Mouse (Mus musculus): ENCODE measurements around the gene 5330417C22Rik.

DNA sequence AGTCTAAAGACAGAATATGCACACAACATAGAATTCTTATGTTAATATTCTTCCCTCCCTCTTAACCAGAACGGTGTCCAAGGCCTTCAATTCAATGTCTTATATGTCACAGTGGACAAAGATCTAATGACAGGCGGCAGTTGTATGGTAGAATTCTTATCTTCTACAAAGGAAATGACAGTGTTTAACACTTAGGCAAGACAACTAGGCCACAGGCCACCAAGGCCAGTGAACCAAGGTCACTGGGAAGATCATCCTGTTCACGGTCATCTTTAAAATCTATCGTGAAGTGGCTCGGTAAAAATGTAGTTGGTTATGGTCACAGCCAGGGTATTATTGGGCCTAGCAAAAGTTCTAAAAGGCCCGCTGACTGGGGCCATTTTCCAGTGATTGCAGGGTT is 2.4 kb downstream of the 5330417C22Rik start, which contains the start of gene 1700013F07Rik:
- no peak for TF ChIP-seq CTCF (IDR thresholded peaks at IDR 0.05; ENCODE audit: low read depth)
- TF ChIP-seq EP300 (IDR thresholded peaks at IDR 0.05; ENCODE audit: low read depth): no peak
